Mouse (Mus musculus): ENCODE measurements around the gene Vmn1r160. TPM values are rescaled to one million over a fixed set of nuclear protein-coding genes. Genes with fewer than 3 reads are reported as not detected.
"Not testable (repeated sequence)": the region's sequence is repeated elsewhere in the genome, so short reads cannot be mapped to it uniquely, and the experiment has no call there.

The Vmn1r160 gene
- not detected for total RNA-seq (2021)
- long read RNA-seq, experiment 1, result 0 reads
- long read RNA-seq, experiment 2, result 0 reads

DNA sequence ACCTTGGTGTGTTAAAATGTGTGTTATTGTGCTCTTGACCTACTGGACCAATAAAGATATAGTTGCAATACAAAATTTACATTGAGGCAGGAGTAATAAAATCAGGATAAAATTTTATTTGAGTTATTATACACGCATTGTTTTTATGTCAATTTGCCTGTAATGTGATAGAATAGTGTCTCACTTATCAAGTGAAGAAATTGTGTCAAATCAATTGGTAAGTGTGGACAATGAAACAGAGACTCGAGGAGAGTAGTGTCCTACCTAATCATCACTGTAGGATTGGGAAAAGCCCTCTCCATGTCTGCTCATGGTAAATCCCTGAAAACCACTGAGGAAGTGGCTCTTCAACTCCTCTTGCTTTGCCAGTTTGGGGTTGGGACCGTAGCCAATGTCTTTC lies at the start of gene Vmn1r160:
Vmn1r160 (plus strand) TSS at position 301 of the 400 bp plus-strand sequence.
- not testable (repeated sequence) for DNase-seq (ENCODE audit: low spot score in 2 of 2)

DNA sequence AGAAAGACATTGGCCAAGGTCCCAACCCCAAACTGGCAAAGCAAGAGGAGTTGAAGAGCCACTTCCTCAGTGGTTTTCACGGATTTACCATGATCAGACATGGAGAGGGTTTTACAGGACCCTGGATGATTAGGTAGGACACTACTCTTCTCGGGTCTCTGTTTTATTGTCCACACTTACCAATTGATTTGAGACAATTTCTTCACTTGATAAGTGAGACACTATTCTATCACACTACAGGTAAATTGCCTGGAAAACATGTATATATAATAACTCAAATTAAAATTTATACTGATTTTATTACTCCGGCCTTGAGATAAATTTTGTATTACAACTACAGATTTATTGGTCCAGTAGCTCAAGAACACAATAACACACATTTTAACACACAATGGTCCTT lies 27.5 kb upstream of the Vmn1r160 start, which contains the start of gene Vmn1r159:
Vmn1r159 (minus strand) TSS at position 101 of the 400 bp plus-strand sequence.
- DNase-seq (ENCODE audit: low spot score in 2 of 2), result not testable (repeated sequence)

Other genes with a start within 250 kb of the Vmn1r160 start
- gene Vmn1r155, start 213.2 kb upstream of the Vmn1r160 start, total RNA-seq (2021), result not detected
- gene Gm8693, start 178.9 kb upstream of the Vmn1r160 start, total RNA-seq (2021), result not detected
- gene Gm4567, start 151.5 kb upstream of the Vmn1r160 start, total RNA-seq (2021), result not detected
- gene Vmn1r157, start 109.5 kb upstream of the Vmn1r160 start, total RNA-seq (2021), result not detected
- gene Vmn1r158, start 80.4 kb upstream of the Vmn1r160 start, total RNA-seq (2021), result not detected
- gene Vmn1r159, start 27.6 kb upstream of the Vmn1r160 start, total RNA-seq (2021), result not detected
- not detected for gene Gm4214, start 113.4 kb downstream of the Vmn1r160 start, total RNA-seq (2021)
- not detected for gene Gm4216, start 148.7 kb downstream of the Vmn1r160 start, total RNA-seq (2021)
- not detected for gene Vmn1r163, start 184.3 kb downstream of the Vmn1r160 start, total RNA-seq (2021)
- gene Gm8720, start 196.2 kb downstream of the Vmn1r160 start, total RNA-seq (2021), result not detected

All from left cerebral cortex, adult 18-20 months (tissue).